Mouse (Mus musculus) hindbrain, embryonic 14.5 days (tissue): ENCODE measurements at regions not wholly inside any gene's neighbourhood (a gene's known extent, or its start where the extent isn't known, plus 50 kb on each side); places are given as distances from the start of the nearest gene placed in this dataset.

ENCODE experiments used
- ATAC-seq: fragments of 200-750 bp; cut with Nextera tagmentation; 2 replicates; pipeline ENCODE4 v1.8.0; 2017; ENCODE audit warnings: moderate number of reproducible peaks, mild to moderate bottlenecking, moderate TSS enrichment, moderate library complexity; ENCODE audit not compliant: low FRiP score
- DNase-seq: peaks from one replicate; pipeline ENCODE4 v3.0.0-alpha.2; 2015; ENCODE audit warnings: low spot score
- H3K27ac ChIP-seq: fragments of 300-500 bp; sonication (generic); 2 replicates; pipeline ENCODE4 v1.5.1; 2014; ENCODE audit warnings: mild to moderate bottlenecking, moderate library complexity
- H3K27me3 ChIP-seq: fragments of 300-500 bp; sonication (generic); 2 replicates; pipeline ENCODE4 v1.6.1; 2014; ENCODE audit warnings: mild to moderate bottlenecking, low read length, mixed read lengths; ENCODE audit not compliant: control insufficient read depth, insufficient read depth
- H3K36me3 ChIP-seq: fragments of 300-500 bp; sonication (generic); replicated peaks from 2 replicates; pipeline ENCODE4 v1.6.1; 2014; ENCODE audit not compliant: control insufficient read depth, insufficient read depth
- H3K4me1 ChIP-seq: fragments of 300-500 bp; sonication (generic); replicated peaks from 2 replicates; pipeline ENCODE4 v1.6.1; 2014; ENCODE audit warnings: antibody characterized with exemption, low read length, mixed read lengths; ENCODE audit not compliant: control insufficient read depth, insufficient read depth
- H3K4me2 ChIP-seq: fragments of 300-500 bp; sonication (generic); replicated peaks from 2 replicates; pipeline ENCODE4 v1.6.1; 2014; ENCODE audit warnings: mild to moderate bottlenecking, moderate library complexity
- H3K4me3 ChIP-seq: fragments of 300-500 bp; sonication (generic); replicated peaks from 2 replicates; pipeline ENCODE4 v1.5.1; 2014; ENCODE audit warnings: mild to moderate bottlenecking, low read length
- H3K9ac ChIP-seq: fragments of 300-500 bp; sonication (generic); 2 replicates; pipeline ENCODE4 v1.6.1; 2014
- H3K9me3 ChIP-seq: fragments of 300-500 bp; sonication (generic); 2 replicates; pipeline ENCODE4 v1.6.1; 2016; ENCODE audit warnings: low read length; ENCODE audit not compliant: control insufficient read depth
- WGBS: fragments of 180-500 bp; shearing (Covaris S2); extraction: QIAGEN DNeasy Blood & Tissue Kit; methylation state at CpG from one replicate; pipeline ENCODE4 v1.1.7; 2014; 5-methylcytosine and 5-hydroxymethylcytosine counted together

DNA sequence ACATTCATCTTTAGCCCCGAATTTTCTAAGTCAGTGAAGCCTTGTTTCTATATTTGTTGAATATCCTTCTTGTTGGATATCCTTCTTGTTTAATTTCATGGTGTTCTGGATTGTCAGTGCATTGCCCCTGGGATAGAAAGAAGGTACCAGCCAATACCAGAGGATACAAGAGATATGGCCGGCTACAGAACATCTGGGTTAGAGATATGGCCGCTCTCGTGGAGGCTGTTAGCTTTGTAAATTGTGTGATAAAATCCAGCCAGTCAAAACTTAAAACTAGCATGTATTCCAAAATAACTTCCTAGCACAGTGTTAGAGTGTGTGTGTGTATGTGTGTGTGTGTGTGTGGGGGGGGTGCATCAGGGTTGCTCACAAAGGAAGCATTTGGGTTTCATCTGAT lies 241.4 kb upstream of the Sstr1 start:
- Histone ChIP-seq H3K9ac (no peak overlapping the region), H3K4me3 (no peak overlapping the region), H3K36me3 (no peaks in the 10 kb centered on the region), H3K9me3 (no peaks in the 10 kb centered on the region), H3K27me3 (no peaks in the 10 kb centered on the region), H3K27ac (no peak overlapping the region), H3K4me2 (no peak overlapping the region), H3K4me1 (no peaks in the 10 kb centered on the region)
- 94% methylated on average over 4 of the region's 4 CpGs for WGBS
- no peak for ATAC-seq
- DNase-seq = no peak

DNA sequence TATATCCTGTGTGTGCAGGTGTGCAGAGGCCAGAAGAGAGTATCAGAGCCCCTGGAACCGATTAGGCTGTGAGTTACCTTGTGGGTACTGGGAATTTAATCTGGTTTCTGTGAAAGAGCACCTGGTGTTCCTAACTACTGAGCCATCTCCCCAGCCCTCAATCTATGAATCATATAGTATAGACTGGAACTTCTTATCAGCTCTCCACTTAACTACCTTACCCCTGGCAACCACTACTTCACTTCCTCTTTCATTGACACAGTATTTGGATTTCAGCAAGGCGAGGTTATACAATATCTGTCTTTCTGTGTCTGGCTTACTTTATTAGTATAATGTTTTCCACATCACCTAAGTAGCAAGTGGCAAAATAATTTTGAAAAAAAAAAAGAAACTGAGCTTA lies 239.1 kb upstream of the Sstr1 start:
- no peak overlapping the region for H3K27ac ChIP-seq
- ATAC-seq (no peak), DNase-seq (no peak)
- no peak overlapping the region for H3K9ac ChIP-seq
- 90% methylated on average over 2 of the region's 2 CpGs for WGBS
- H3K4me2 ChIP-seq = no peak overlapping the region
- no peak overlapping the region for H3K4me3 ChIP-seq
- H3K4me1 ChIP-seq = no peaks in the 10 kb centered on the region
- no peaks in the 10 kb centered on the region for H3K36me3 ChIP-seq
- H3K27me3 ChIP-seq = no peaks in the 10 kb centered on the region
- no peaks in the 10 kb centered on the region for H3K9me3 ChIP-seq
